Comparison of ENCODE assay signal across 8 mouse cellular contexts in genomic region chr3:93444343-93445164, GRCm38 (mm10). TPM values are rescaled to one million over a fixed set of nuclear protein-coding genes. Genes with fewer than 3 reads are reported as not detected.
DNase-seq lines count a peak whose midpoint lies in the region; ATAC-seq and TF ChIP-seq lines count a peak whose summit lies in the region.

No protein-coding gene starts in this region.

- WGBS in hindbrain, embryonic 11.5 days = 1% methylated on average over 56 of the region's 56 CpGs
- under 1% methylated on average over 56 of the region's 56 CpGs for WGBS in lung, embryonic 16.5 days

- in situ Hi-C loops in ES-E14 (cut with MboI; ENCODE audit: low sequenced_read_pairs in 2 of 2, unreplicated experiment in 2 of 2) = no loop called here

- H3K27ac ChIP-seq in ES-E14 (ENCODE audit: insufficient read depth, low read depth, low read length, poor library complexity, severe bottlenecking) = no peak overlapping the region
- H3K27ac ChIP-seq in hindbrain, embryonic 11.5 days (ENCODE audit: low read depth, low read length) = no peak overlapping the region
- H3K27ac ChIP-seq in lung, embryonic 16.5 days (ENCODE audit: low read length) = peak overlapping the region; percentile 70

- DNase-seq in ES-E14 (ENCODE audit: low read depth, low spot score) = peak; percentile 68
- peak; percentile 18 for DNase-seq in cerebellum, adult 8-10 months
- peak; percentile 39 to 49 for DNase-seq in frontal cortex, postnatal 14 days (ENCODE audit: low spot score in 2 of 2)
- peak; percentile 81 for DNase-seq in hindbrain, embryonic 11.5 days (ENCODE audit: low spot score)
- DNase-seq in layer of hippocampus, postnatal 10 days (ENCODE audit: low spot score in 2 of 2) = peak; percentile 56 to 63
- peak; percentile 60 for DNase-seq in ovary, adult 18-20 months (ENCODE audit: low spot score)
- peak; percentile 72 for DNase-seq in urinary bladder, postnatal 14 days (ENCODE audit: low spot score)

- H3K9ac ChIP-seq in ES-E14 (ENCODE audit: insufficient read depth, low read depth, low read length, poor library complexity, severe bottlenecking) = 0 out of 2 replicates have a peak overlapping the region, but pooled peaks have one; percentile 35
- H3K9ac ChIP-seq in hindbrain, embryonic 11.5 days (ENCODE audit: low read depth, low read length) = peak overlapping the region; percentile 13
- H3K9ac ChIP-seq in lung, embryonic 16.5 days (ENCODE audit: low read length) = peak overlapping the region; percentile 65

- no peaks in the 10 kb centered on the region for H3K36me3 ChIP-seq in ES-E14 (ENCODE audit: control insufficient read depth, insufficient read depth, low read length, poor library complexity, severe bottlenecking)
- H3K36me3 ChIP-seq in hindbrain, embryonic 11.5 days (ENCODE audit: control insufficient read depth, insufficient read depth, low read length) = no peaks in the 10 kb centered on the region
- no peaks in the 10 kb centered on the region for H3K36me3 ChIP-seq in lung, embryonic 16.5 days (ENCODE audit: control insufficient read depth, insufficient read depth, low read length)

- H3K4me3 ChIP-seq in ES-E14 (ENCODE audit: insufficient read depth in 1 of 2, low read depth in 1 of 2, low read length in 2 of 2, poor library complexity in 1 of 2, severe bottlenecking in 1 of 2) = peak overlapping the region; percentile 54 to 55
- peak overlapping the region; percentile 54 for H3K4me3 ChIP-seq in hindbrain, embryonic 11.5 days (ENCODE audit: low read depth, low read length)
- H3K4me3 ChIP-seq in lung, embryonic 16.5 days (ENCODE audit: low read length) = peak overlapping the region; percentile 65

- peaks cover 33% of the 10 kb centered on the region for H3K27me3 ChIP-seq in hindbrain, embryonic 11.5 days (ENCODE audit: control insufficient read depth, insufficient read depth, low read length)
- H3K27me3 ChIP-seq in lung, embryonic 16.5 days (ENCODE audit: control insufficient read depth, insufficient read depth, low read depth, low read length) = peaks cover 14% of the 10 kb centered on the region

- H3K9me3 ChIP-seq in ES-E14 (ENCODE audit: control insufficient read depth, insufficient read depth, low read depth, low read length) = no peaks in the 10 kb centered on the region
- no peaks in the 10 kb centered on the region for H3K9me3 ChIP-seq in hindbrain, embryonic 11.5 days (ENCODE audit: control insufficient read depth, low read length)
- no peaks in the 10 kb centered on the region; the same call in 1 of the 2 replicates for H3K9me3 ChIP-seq in lung, embryonic 16.5 days (ENCODE audit: control insufficient read depth, low read length)

- peak overlapping the region; percentile 75 for H3K4me2 ChIP-seq in hindbrain, embryonic 11.5 days (replicated peaks; ENCODE audit: low read depth, low read length)
- H3K4me2 ChIP-seq in lung, embryonic 16.5 days (ENCODE audit: low read depth, low read length) = peak overlapping the region; percentile 96

- ATAC-seq in hindbrain, embryonic 11.5 days (ENCODE audit: low FRiP score) = peak; percentile 86
- peak; percentile 86 for ATAC-seq in lung, embryonic 16.5 days (ENCODE audit: low read depth)

- H3K4me1 ChIP-seq in ES-E14 (ENCODE audit: control insufficient read depth in 2 of 2, insufficient read depth in 2 of 2, low read length in 2 of 2, poor library complexity in 1 of 2) = peaks cover 0 to 5% of the 10 kb centered on the region in 2 experiments; a peak in 1 of 4 replicates
- H3K4me1 ChIP-seq in hindbrain, embryonic 11.5 days (replicated peaks; ENCODE audit: control insufficient read depth, insufficient read depth, low read length) = 0 out of 2 replicates have a peak, but pooled peaks cover 4% of the 10 kb centered on the region
- H3K4me1 ChIP-seq in lung, embryonic 16.5 days (replicated peaks; ENCODE audit: control insufficient read depth, insufficient read depth, low read length) = peaks cover 23% of the 10 kb centered on the region

TF ChIP-seq in ES-E14, 5 proteins besides CTCF, POLR2A, EP300 and RAD21:
- no peak; the same call in 1 of the 2 replicates for TF ChIP-seq HCFC1 (IDR thresholded peaks at IDR 0.05; ENCODE audit: borderline replicate concordance, insufficient read depth, low read length)
- no peak for TF ChIP-seq ZC3H11A (IDR thresholded peaks at IDR 0.05; ENCODE audit: borderline replicate concordance, low read depth, low read length)
- TF ChIP-seq CHD2 (IDR thresholded peaks at IDR 0.05; ENCODE audit: low read depth, low read length) = no peak
- no peak for TF ChIP-seq ZNF384 (IDR thresholded peaks at IDR 0.05; ENCODE audit: low read depth, low read length)
- no peak for TF ChIP-seq MAFK (IDR thresholded peaks at IDR 0.05; ENCODE audit: insufficient read depth, low read depth, low read length)

RNA-seq across cellular contexts. Expression of gene Tchh, which starts 2.4 kb away (rescaled TPM):
- 0.58 and 1.3 TPM in 2 replicates for total RNA-seq in ES-E14 (2012; rRNA removed)
- polyA plus RNA-seq in hindbrain, embryonic 11.5 days (2014; fragmentation: Nextera tagmentation; extraction: Ambion mirVana) = 0.86 and 1.3 TPM in 2 replicates
- 1 to 10 TPM; 1.4 to 1.6 TPM for total RNA-seq in layer of hippocampus, postnatal 10 days (2021)
- polyA plus RNA-seq in lung, embryonic 16.5 days (2015; fragmentation: Nextera tagmentation; extraction: Ambion mirVana) = 4.8 and 4.9 TPM in 2 replicates

RNA-seq across cellular contexts. Expression of gene Tchhl1, which starts 24.0 kb away (rescaled TPM):
- not detected in 2 replicates for total RNA-seq in ES-E14 (2012; rRNA removed)
- polyA plus RNA-seq in hindbrain, embryonic 11.5 days (2014; fragmentation: Nextera tagmentation; extraction: Ambion mirVana) = not detected in 2 replicates
- total RNA-seq in layer of hippocampus, postnatal 10 days (2021) = not detected
- polyA plus RNA-seq in lung, embryonic 16.5 days (2015; fragmentation: Nextera tagmentation; extraction: Ambion mirVana) = not detected in 2 replicates

RNA-seq across cellular contexts. Expression of gene Rptn, which starts 51.1 kb away (rescaled TPM):
- total RNA-seq in ES-E14 (2012; rRNA removed) = not detected in 2 replicates
- polyA plus RNA-seq in hindbrain, embryonic 11.5 days (2014; fragmentation: Nextera tagmentation; extraction: Ambion mirVana) = not detected in 2 replicates
- not detected for total RNA-seq in layer of hippocampus, postnatal 10 days (2021)
- polyA plus RNA-seq in lung, embryonic 16.5 days (2015; fragmentation: Nextera tagmentation; extraction: Ambion mirVana) = 0.10 TPM in 1 of 2 replicates, not detected in the other

Comparison
In these comparisons a context has a peak if more than half of its experiments do, and no peak if none do; other contexts are left out.
1. DNase-seq: peak in every context shown above with its lines; median percentile 81 in hindbrain, embryonic 11.5 days; 72 in urinary bladder, postnatal 14 days; 68 in ES-E14; 60 in ovary, adult 18-20 months; 60 in layer of hippocampus, postnatal 10 days; 44 in frontal cortex, postnatal 14 days; 18 in cerebellum, adult 8-10 months.
2. H3K9ac ChIP-seq: peak in every context shown above with its lines; median percentile 65 in lung, embryonic 16.5 days; 35 in ES-E14; 13 in hindbrain, embryonic 11.5 days.